Mouse (Mus musculus): ENCODE measurements around the gene Gm9918. TPM values are rescaled to one million over a fixed set of nuclear protein-coding genes. Genes with fewer than 3 reads are reported as not detected.

Gm9918 gene
- polyA plus RNA-seq (2014; fragmentation: Illumina TruSeq; extraction: RNeasy Lipid Tissue Mini Kit (QIAGEN cat#74804); ENCODE audit: low read depth, low replicate concordance) = not detected

GRCm38 (mm10) chr15:102270274-102270960 lies at the start of gene Gm9918:
Gene Gm9918 (plus strand): TSS chr15:102270563.

DNA sequence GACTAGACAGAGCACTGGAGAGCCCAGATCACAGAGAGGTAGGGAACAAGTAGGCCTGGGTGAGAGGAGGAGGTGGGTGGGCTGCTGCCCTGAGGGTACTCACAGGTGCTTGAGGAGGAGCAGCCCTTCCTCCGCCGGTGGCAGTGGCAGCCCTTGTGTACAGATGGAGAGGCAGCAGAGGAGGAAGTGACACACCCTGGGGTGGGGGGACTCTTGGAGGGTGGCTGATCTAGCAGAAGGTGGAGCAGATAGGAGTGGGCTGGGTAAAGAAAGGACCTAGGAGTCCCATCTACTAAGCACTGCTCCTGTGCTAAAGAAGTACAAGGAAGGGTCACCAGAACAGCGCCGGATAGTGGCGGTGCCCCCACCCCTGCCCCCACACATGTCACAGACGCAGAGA lies 38.6 kb upstream of the Gm9918 start, which contains the start of gene Itgb7:
Gene Itgb7 (minus strand): TSS at position 197 of the 400 bp plus-strand sequence.

DNA sequence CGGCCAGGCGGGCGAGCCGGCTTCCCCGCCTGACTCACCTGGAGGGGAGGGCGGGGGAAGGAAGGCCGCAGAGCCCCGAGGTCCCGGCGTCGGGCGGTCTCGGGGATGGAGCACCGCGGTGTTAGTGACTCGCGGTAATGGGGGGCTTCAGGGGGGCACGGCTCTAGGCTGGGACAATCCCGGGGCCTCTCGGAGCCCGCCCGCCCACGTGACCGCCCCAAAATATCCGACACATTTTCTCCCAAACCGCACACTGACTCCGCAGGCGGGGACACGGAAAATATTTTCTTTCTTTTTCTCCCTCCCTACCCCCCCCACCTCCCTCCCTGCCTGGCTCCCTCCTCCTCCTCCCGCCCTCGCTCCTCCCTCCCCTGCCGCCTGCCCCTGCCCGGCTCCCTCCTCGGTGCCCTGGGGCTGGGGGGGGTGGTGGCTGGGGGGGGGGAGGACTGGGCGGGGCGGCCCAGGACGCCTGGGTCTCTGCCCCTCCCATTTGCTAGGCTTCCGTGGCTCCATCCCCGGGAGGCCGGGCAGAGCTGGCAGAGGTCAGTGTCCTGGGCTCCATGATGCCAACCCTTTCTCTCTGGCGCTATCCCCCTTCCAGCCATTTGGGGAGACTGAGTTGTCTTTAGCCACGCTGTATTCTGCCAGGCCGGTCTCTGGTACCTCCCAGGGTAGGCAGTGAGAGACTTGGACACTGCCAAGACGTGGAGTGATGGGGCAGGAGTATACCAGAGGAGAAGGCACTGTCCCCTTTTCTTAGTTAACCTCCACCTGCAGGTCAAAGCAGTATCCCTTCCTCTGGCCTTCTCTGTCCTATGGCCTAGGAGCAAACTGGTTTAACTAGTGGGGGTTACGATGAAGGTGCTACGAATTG lies 12.9 kb upstream of the Gm9918 start, which contains the start of gene Rarg:
Gene Rarg (minus strand): TSS at position 316 of the 874 bp plus-strand sequence.

GRCm38 (mm10) chr15:102279092-102279782 lies 8.9 kb downstream of the Gm9918 start, which contains the start of gene Mfsd5:
Gene Mfsd5 (plus strand): TSS chr15:102279454.

DNA sequence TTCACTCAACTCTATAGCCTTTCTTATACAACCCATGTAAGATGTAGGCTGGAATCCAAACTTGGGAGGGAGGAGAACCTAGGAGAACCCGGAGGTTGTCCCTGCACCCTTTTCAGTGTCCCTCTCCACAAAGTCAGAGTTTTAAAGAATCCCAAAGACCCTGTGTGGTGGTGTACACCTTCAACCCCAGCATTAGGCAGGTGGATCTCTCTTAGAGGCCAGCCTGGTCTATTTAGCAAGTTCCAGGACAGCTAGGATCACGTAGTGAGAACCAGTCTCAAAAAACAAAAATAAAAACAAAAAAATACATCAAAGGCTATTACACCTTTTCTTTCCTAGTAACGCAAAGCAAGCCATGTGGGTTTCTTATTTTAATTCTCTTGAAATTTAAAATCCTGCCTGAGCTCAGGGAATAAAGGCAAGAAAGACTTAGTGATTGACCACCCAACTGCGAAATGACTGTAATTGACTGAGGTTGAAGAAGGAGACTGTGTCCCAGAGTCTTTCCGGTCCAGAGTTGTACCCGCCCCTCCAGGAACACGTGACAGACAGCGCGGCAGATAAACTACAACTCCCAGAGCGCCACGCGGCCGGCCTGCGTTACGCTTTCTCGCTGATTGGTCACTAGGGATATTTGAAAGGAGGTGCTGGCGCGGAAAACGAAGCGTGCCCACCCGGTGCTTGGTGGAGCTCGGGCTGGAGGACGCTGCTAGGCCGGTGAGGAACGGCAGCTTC lies 25.4 kb downstream of the Gm9918 start, which contains the start of gene Espl1:
Gene Espl1 (plus strand): TSS at position 634 of the 735 bp plus-strand sequence.

Other genes starting within 250 kb of the Gm9918 start
- gene Krt18, start 242.4 kb upstream of the Gm9918 start, polyA plus RNA-seq (2014; fragmentation: Illumina TruSeq; extraction: RNeasy Lipid Tissue Mini Kit (QIAGEN cat#74804); ENCODE audit: low read depth, low replicate concordance) = 19.0 TPM
- 130 TPM for gene Eif4b, start 196.8 kb upstream of the Gm9918 start, polyA plus RNA-seq (2014; fragmentation: Illumina TruSeq; extraction: RNeasy Lipid Tissue Mini Kit (QIAGEN cat#74804); ENCODE audit: low read depth, low replicate concordance)
- 17.7 TPM for gene Tns2, start 170.2 kb upstream of the Gm9918 start, polyA plus RNA-seq (2014; fragmentation: Illumina TruSeq; extraction: RNeasy Lipid Tissue Mini Kit (QIAGEN cat#74804); ENCODE audit: low read depth, low replicate concordance)
- gene Spryd3, start 134.3 kb upstream of the Gm9918 start, polyA plus RNA-seq (2014; fragmentation: Illumina TruSeq; extraction: RNeasy Lipid Tissue Mini Kit (QIAGEN cat#74804); ENCODE audit: low read depth, low replicate concordance) = 0.85 TPM
- not detected for gene Igfbp6, start 126.2 kb upstream of the Gm9918 start, polyA plus RNA-seq (2014; fragmentation: Illumina TruSeq; extraction: RNeasy Lipid Tissue Mini Kit (QIAGEN cat#74804); ENCODE audit: low read depth, low replicate concordance)
- 7.1 TPM for gene Soat2, start 120.0 kb upstream of the Gm9918 start, polyA plus RNA-seq (2014; fragmentation: Illumina TruSeq; extraction: RNeasy Lipid Tissue Mini Kit (QIAGEN cat#74804); ENCODE audit: low read depth, low replicate concordance)
- 9.0 TPM for gene Zfp740, start 67.3 kb upstream of the Gm9918 start, polyA plus RNA-seq (2014; fragmentation: Illumina TruSeq; extraction: RNeasy Lipid Tissue Mini Kit (QIAGEN cat#74804); ENCODE audit: low read depth, low replicate concordance)
- 24.0 TPM for gene Csad, start 65.8 kb upstream of the Gm9918 start, polyA plus RNA-seq (2014; fragmentation: Illumina TruSeq; extraction: RNeasy Lipid Tissue Mini Kit (QIAGEN cat#74804); ENCODE audit: low read depth, low replicate concordance)
- 1.2 TPM for gene Itgb7, start 38.6 kb upstream of the Gm9918 start, polyA plus RNA-seq (2014; fragmentation: Illumina TruSeq; extraction: RNeasy Lipid Tissue Mini Kit (QIAGEN cat#74804); ENCODE audit: low read depth, low replicate concordance)
- 0.98 TPM for gene Rarg, start 13.0 kb upstream of the Gm9918 start, polyA plus RNA-seq (2014; fragmentation: Illumina TruSeq; extraction: RNeasy Lipid Tissue Mini Kit (QIAGEN cat#74804); ENCODE audit: low read depth, low replicate concordance)
- gene Mfsd5, start 8.9 kb downstream of the Gm9918 start, polyA plus RNA-seq (2014; fragmentation: Illumina TruSeq; extraction: RNeasy Lipid Tissue Mini Kit (QIAGEN cat#74804); ENCODE audit: low read depth, low replicate concordance) = 1.7 TPM
- gene Espl1, start 25.7 kb downstream of the Gm9918 start, polyA plus RNA-seq (2014; fragmentation: Illumina TruSeq; extraction: RNeasy Lipid Tissue Mini Kit (QIAGEN cat#74804); ENCODE audit: low read depth, low replicate concordance) = not detected
- 50.1 TPM for gene Pfdn5, start 55.6 kb downstream of the Gm9918 start, polyA plus RNA-seq (2014; fragmentation: Illumina TruSeq; extraction: RNeasy Lipid Tissue Mini Kit (QIAGEN cat#74804); ENCODE audit: low read depth, low replicate concordance)
- gene Myg1, start 61.1 kb downstream of the Gm9918 start, polyA plus RNA-seq (2014; fragmentation: Illumina TruSeq; extraction: RNeasy Lipid Tissue Mini Kit (QIAGEN cat#74804); ENCODE audit: low read depth, low replicate concordance) = 10.0 TPM
- gene Aaas, start 80.2 kb downstream of the Gm9918 start, polyA plus RNA-seq (2014; fragmentation: Illumina TruSeq; extraction: RNeasy Lipid Tissue Mini Kit (QIAGEN cat#74804); ENCODE audit: low read depth, low replicate concordance) = 2.5 TPM
- gene Sp7, start 96.6 kb downstream of the Gm9918 start, polyA plus RNA-seq (2014; fragmentation: Illumina TruSeq; extraction: RNeasy Lipid Tissue Mini Kit (QIAGEN cat#74804); ENCODE audit: low read depth, low replicate concordance) = not detected
- 23.3 TPM for gene Sp1, start 135.6 kb downstream of the Gm9918 start, polyA plus RNA-seq (2014; fragmentation: Illumina TruSeq; extraction: RNeasy Lipid Tissue Mini Kit (QIAGEN cat#74804); ENCODE audit: low read depth, low replicate concordance)
- not detected for gene Amhr2, start 174.8 kb downstream of the Gm9918 start, polyA plus RNA-seq (2014; fragmentation: Illumina TruSeq; extraction: RNeasy Lipid Tissue Mini Kit (QIAGEN cat#74804); ENCODE audit: low read depth, low replicate concordance)
- gene Prr13, start 188.5 kb downstream of the Gm9918 start, polyA plus RNA-seq (2014; fragmentation: Illumina TruSeq; extraction: RNeasy Lipid Tissue Mini Kit (QIAGEN cat#74804); ENCODE audit: low read depth, low replicate concordance) = 27.4 TPM
- gene Pcbp2, start 200.0 kb downstream of the Gm9918 start, polyA plus RNA-seq (2014; fragmentation: Illumina TruSeq; extraction: RNeasy Lipid Tissue Mini Kit (QIAGEN cat#74804); ENCODE audit: low read depth, low replicate concordance) = 365 TPM
- not detected for gene Gm10337, start 233.2 kb downstream of the Gm9918 start, polyA plus RNA-seq (2014; fragmentation: Illumina TruSeq; extraction: RNeasy Lipid Tissue Mini Kit (QIAGEN cat#74804); ENCODE audit: low read depth, low replicate concordance)
- 0.37 TPM for gene Map3k12, start 246.5 kb downstream of the Gm9918 start, polyA plus RNA-seq (2014; fragmentation: Illumina TruSeq; extraction: RNeasy Lipid Tissue Mini Kit (QIAGEN cat#74804); ENCODE audit: low read depth, low replicate concordance)
- 1.2 TPM for gene Tarbp2, start 247.6 kb downstream of the Gm9918 start, polyA plus RNA-seq (2014; fragmentation: Illumina TruSeq; extraction: RNeasy Lipid Tissue Mini Kit (QIAGEN cat#74804); ENCODE audit: low read depth, low replicate concordance)